Mouse (Mus musculus) frontal cortex, adult (tissue): ENCODE results near the gene Tbx2.

Experiments used
- ATAC-seq: cut with Nextera tagmentation; 2 replicates; pipeline ENCODE4 v1.9.2; 2017; ENCODE audit warnings: mild to moderate bottlenecking, moderate library complexity, mixed read lengths; ENCODE audit not compliant: low TSS enrichment

The Tbx2 gene

DNA sequence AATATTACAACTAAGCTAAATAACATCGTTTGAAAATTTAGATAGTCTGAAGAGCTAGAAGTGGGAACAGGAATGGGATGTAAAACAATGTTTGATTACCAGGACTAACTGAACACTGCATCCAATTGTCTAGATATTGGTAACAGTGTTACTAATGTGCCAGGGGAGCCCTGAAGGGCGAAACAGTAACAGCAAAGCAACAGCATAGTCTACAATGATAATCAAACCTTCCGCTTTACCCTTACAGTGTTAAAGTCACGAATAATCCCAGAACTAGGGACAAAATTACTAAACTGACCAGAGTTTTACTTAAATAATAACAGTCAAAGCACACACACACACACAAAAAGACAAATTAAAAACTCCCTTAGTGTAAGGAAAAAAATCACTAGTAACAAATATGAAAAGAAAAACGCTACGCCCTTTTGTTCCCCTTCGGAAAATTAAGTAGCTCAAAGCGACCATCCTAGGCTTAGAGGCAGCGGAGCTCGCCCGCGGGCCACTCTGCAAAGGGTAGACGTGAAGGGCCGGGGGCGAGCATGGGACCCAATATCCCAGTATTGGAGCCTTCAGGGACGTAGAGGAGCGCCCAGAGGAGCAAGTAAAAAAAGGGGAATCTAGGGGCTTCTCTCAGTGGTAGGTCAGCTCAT lies 55.6 kb downstream of the Tbx2 start:
- no peak for ATAC-seq

DNA sequence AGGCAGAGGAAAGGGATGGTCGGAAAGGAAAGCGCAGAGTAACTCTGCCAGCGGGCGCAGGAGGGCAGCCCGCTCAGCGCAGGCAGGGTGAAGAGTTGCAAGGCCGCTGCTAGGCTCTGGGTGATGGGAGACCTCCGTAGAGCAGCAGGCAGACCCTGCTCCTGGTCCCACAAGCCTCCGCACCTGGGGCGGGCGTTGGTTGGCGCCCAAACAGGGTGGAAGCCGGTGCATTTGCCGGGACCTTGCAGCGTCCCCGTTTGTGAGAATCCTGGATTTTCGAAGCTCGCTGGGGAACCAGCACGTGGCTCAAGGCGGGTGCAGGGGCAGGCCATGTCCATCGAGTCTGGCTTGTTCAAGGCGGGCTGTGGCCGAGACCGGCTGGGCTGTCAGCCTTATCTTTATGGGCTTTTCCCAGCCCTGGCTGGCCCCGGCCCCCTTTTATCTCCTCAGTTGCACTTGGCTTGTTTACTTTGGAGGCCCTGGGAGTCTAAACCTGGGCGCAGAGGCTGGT lies 56.2 kb downstream of the Tbx2 start:
- no peak for ATAC-seq

DNA sequence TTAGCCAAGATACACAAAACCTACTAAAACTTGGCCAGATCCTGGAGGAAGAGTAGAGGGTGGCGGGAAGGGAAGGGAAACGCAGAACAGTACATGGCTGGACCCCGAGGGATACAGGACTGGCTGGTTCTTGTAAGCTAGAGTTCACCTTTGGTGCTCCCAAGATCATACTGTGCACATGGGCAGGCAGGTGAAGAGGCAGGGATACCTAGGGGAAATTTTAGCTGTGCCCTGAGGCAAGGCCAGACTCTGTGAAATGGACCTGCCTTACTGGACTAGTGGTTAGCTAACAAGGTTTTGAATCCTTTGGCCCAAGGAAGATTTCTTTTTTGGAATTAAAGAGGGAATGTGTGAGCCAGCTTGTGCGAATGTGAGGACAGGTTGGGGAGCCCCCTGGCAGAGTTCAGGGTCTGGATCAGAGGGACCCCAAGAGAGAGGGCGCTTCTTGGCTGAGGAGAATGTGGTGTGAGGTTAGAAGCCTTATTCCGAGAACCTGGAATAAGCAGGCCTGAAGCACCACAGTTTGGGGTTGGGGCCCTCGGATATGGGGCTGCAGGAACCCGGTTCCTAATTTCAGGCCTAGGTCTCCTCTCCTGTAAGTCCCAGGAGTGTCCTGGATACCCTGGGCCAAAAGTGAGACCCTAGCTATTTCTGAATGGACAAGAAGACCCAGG lies 56.8 kb downstream of the Tbx2 start:
- no peak for ATAC-seq

DNA sequence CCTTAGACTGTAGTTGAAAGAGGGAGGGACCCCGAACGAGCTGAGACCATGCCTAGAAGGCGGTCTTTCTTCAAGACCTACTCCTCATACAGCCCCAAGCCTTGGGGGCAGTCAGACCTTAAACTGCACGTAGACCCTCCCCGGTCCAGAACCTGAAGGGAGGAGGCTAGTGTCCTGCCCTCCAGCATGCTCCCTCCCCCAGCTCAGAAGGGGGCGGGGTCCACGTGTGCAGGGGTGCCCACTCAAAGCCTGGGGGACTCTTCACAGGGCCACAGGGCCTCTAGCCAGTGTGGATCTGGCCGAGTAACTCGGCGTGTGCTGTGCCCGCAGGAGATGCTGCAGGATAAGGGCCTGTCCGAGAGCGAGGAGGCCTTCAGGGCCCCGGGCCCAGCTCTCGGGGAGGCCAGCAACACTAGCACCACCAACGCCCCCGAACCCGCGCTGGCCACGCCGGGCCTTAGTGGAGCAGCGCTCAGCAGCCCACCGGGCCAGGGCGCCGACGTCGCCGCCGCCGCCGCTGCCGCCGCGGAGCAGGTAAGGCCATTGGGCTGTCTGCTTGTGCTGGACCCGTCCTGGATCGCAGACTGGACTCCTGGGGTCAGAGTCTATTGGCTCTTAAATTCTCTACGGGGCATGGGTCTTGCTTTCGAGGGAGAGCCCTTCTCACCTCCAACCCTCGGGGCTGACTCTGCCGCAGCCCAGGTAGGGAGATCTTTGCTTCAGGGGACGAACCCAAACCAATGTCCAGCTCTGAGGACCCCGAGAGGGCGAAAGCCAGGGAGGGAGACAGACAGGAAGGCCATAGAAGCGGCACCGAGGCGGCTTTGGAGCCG lies 57.6 kb downstream of the Tbx2 start:
- no peak for ATAC-seq

DNA sequence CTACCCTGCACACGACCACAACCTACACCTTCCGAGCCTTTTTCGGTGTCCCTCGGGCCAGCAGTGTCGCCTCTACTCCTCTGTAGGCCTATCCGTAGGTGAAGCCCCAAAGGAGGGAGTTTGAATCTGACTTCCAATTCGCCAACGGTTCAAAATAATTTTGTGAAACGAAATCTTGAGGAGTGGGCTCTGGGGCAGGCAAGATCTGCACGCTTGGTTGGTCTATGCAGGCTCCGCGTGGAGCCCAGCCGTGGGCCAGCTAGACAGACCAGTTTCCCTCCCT lies 58.2 kb downstream of the Tbx2 start:
- no peak for ATAC-seq

DNA sequence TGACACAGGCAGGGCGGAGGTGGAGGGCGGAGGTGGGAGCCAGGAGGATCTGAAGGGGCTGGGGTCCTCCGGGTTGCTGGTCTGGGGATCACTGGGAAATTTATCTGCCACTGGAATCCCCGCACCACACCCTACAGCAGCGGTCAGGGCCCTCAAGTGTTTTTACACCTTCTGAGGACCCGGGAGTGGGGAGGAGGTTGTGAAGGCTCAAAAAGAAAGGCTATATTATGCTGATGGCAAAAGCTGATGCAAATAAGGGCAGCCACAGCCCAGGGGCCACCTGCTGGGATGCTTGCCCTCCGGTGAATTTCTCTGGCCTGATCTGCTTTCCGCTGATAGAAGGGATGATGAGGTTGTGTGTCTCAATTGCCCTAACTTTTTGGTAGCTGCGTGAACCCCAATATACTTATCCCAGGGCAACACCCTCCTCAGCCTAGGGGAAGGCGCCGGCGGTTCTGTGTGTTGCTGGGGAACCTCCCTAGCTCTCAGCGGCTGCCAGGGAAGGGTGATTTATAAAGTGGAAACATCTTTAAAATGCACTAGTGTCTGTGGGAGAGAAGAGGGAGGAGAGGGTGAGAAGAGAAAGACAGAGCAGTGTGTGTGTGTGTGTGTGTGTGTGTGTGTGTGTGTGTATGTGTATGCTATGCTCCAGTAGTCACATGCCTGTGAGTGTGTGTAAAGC lies 58.8 kb downstream of the Tbx2 start:
- no peak for ATAC-seq
